Mouse (Mus musculus): Measurements from ENCODE around the gene Tdrd1.

Tdrd1 gene

DNA sequence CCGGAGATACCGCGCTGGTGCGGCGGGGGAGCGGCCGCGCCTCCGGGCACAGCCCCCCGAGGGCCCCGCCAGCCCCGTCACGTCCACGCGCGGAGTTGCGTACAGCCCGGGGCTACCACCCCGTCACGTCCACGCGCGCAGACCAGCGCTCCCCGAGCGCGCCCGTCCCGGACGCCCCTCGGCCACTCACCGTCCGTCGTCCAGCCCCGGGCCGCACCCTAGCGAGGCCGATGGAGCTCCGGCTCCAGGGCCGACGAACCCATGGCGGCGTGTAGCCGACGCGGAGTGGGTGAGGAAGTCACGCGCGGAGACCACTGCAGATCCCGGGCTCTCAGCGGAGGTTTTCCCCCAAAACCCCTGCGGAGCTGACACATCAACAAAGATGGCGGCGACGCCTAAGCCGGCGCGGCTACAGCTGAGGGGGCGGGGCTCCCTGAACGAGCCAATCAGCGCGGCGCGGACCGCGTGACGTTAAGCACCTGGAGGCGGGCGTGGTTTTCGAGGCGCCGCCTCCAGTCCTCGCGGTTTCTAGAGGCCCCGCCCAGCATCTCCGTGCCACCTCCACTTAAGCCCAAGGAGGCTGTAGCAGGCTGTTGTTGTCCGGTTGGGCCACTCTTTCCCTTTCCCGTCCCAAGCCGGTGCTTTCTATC is 4.1 kb upstream of the Tdrd1 start, which contains the start of gene Ccdc186:
Ccdc186 (minus strand) TSS at position 393 of the 650 bp plus-strand sequence.
- in situ Hi-C loops (cut with MboI; ENCODE audit: unreplicated experiment in 2 of 2): loop anchor here (25.0 kb wide), 3 partner anchors 215 to 1535 kb away; partner anchors contain the start of gene Fam160b1 (in 1 of the 2)

- in situ Hi-C loops (cut with MboI; ENCODE audit: unreplicated experiment in 2 of 2): loop anchor here (25.0 kb wide), 3 partner anchors 215 to 1535 kb away; partner anchors contain the start of gene Fam160b1 (in 1 of the 2)
Measured at GRCm38 (mm10) chr19:56822448-56822836, 3.6 kb upstream of the Tdrd1 start.

- in situ Hi-C loops (cut with MboI; ENCODE audit: unreplicated experiment in 2 of 2): no loop called here
Measured at GRCm38 (mm10) chr19:56828305-56828704, 2.3 kb downstream of the Tdrd1 start.

GRCm38 (mm10) chr19:56829267-56829666 is 3.3 kb downstream of the Tdrd1 start:
- in situ Hi-C loops (cut with MboI; ENCODE audit: unreplicated experiment in 2 of 2): no loop called here

GRCm38 (mm10) chr19:56830163-56830562 is 4.2 kb downstream of the Tdrd1 start:
- in situ Hi-C loops (cut with MboI; ENCODE audit: unreplicated experiment in 2 of 2): no loop called here

- in situ Hi-C loops (cut with MboI; ENCODE audit: unreplicated experiment in 2 of 2): no loop called here
Measured at GRCm38 (mm10) chr19:56835340-56835739, 9.3 kb downstream of the Tdrd1 start.

GRCm38 (mm10) chr19:56838942-56839706 is 13.1 kb downstream of the Tdrd1 start:
- in situ Hi-C loops (cut with MboI; ENCODE audit: unreplicated experiment in 2 of 2): no loop called here

- in situ Hi-C loops (cut with MboI; ENCODE audit: unreplicated experiment in 2 of 2): no loop called here
Measured at GRCm38 (mm10) chr19:56842974-56843373, 17.0 kb downstream of the Tdrd1 start.

DNA sequence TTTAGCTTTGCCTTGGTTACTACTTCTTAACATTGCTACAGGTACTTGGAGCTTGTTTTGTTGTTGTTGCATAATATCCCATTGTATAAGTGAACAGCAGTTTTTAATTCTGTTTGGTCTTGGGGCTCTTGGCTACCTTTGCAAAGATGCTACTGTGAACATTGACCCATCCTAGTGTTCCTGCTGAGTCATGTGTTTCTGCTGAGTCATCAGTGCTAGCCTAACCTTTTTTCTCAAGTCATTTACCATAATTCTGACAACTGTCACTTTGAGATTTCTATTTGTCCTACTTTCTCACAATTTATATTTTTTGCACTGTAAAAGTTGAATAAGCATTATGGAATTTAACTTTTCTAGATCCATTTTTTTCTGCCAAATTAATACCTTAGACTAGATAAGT is 26.6 kb downstream of the Tdrd1 start:
- in situ Hi-C loops (cut with MboI; ENCODE audit: unreplicated experiment in 2 of 2): no loop called here

DNA sequence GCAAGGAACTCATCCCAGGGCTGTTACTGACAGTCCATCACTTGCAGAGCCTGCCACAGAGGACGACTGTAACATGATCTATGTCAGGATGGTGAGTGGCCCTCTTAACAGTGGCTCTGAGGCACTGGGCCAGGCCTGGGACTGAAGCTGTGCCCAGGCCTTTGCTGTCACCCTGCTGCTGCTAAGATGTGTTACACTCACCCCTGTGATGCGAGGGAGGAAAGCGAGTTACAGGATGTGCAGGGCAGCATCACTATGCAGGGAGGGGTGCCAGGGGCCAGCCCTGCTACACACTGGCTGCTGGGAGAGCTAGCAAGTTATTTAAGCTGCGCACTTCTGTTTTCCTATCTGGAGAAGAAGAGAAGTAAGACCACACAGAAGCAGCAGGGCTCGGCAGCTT is 30.4 kb downstream of the Tdrd1 start:
- in situ Hi-C loops (cut with MboI; ENCODE audit: unreplicated experiment in 2 of 2): no loop called here

DNA sequence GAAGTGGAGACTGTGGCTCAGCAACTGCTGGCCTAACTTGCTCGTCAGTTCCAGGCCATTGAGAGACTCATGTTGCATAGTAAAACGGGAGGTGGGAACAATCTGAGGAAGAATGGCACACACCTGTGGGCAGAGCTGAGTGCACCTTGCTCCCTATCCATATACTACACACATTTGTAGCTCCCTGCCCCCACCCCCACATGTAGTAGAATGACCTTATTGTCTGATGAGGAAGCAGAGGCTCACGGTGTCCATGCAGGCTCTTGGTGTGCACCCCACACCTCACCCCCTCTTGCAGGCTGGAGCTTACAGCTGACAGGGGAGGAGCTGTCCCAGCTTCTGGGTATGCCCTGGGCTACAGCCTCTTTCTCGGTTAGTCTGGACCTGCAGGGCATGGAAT is 41.7 kb downstream of the Tdrd1 start:
- in situ Hi-C loops (cut with MboI; ENCODE audit: unreplicated experiment in 2 of 2): no loop called here

- in situ Hi-C loops (cut with MboI; ENCODE audit: unreplicated experiment in 2 of 2): no loop called here
Measured at GRCm38 (mm10) chr19:56873816-56874600, 48.0 kb downstream of the Tdrd1 start, which contains the start of gene Vwa2. TSS of gene Vwa2 (plus strand) at chr19:56874249.

DNA sequence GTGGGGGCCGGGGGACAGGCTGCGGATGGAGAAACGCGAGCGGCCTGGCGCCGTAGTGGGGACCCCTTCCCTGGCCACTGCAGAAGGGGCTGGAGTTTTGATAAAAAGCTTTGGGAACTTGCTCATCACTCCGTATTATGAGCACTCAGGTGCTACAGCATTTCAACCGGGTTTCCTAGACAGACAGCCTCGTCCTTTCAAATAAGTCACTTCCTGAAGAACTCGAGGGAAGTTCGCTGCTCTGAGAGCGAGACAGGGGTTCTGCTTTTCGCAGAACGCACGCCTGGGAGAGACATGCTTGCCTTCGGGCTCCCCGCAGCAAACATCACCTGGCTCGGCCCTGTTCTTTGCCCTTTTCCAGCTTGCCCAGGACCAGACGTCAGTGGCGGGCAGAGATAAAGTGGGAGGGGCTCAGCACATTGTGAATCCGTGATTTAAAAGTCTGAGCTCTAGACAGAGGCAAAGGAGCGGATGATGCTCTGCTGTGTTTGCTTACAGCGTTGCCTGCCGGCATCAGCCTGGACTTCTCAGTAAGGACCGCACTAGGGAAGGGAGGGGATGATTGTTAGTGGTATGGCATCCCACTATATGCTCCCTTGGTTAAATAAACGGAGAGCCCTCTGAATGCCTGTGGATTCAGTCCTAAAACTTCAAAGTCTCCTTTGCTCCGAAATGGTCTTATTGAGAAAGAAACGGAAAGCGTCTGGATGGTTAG is 48.7 kb downstream of the Tdrd1 start:
- in situ Hi-C loops (cut with MboI; ENCODE audit: unreplicated experiment in 2 of 2): no loop called here

- in situ Hi-C loops (cut with MboI; ENCODE audit: unreplicated experiment in 2 of 2): no loop called here
Measured at GRCm38 (mm10) chr19:56877364-56877763, 51.4 kb downstream of the Tdrd1 start.

- in situ Hi-C loops (cut with MboI; ENCODE audit: unreplicated experiment in 2 of 2): no loop called here
Measured at GRCm38 (mm10) chr19:56887879-56888278, 61.9 kb downstream of the Tdrd1 start.

DNA sequence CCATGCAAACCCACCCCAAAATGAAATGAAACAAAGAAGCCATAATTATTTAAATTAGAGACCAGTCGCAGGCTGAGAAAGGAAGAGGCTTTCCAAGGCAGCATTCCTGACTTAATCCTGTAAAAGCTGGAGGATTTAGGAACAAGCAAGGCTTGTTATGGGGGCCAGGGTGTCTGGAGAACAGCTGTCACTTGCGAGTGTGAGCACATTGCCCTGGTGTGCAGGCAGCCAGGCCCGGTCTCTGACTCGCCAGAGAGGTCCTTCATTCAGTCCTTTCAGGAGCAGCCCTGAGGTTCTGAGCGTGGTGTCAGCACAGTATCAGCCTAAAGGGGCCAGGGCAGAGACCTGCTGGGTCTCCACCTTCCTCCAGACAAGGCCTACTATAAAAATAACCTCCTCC is 62.6 kb downstream of the Tdrd1 start:
- in situ Hi-C loops (cut with MboI; ENCODE audit: unreplicated experiment in 2 of 2): no loop called here

- in situ Hi-C loops (cut with MboI; ENCODE audit: unreplicated experiment in 2 of 2): no loop called here
Measured at GRCm38 (mm10) chr19:56891438-56891837, 65.4 kb downstream of the Tdrd1 start.

- in situ Hi-C loops (cut with MboI; ENCODE audit: unreplicated experiment in 2 of 2): no loop called here
Measured at GRCm38 (mm10) chr19:56892586-56892985, 66.6 kb downstream of the Tdrd1 start.

GRCm38 (mm10) chr19:56893326-56893725 is 67.3 kb downstream of the Tdrd1 start:
- in situ Hi-C loops (cut with MboI; ENCODE audit: unreplicated experiment in 2 of 2): no loop called here

- in situ Hi-C loops (cut with MboI; ENCODE audit: unreplicated experiment in 2 of 2): no loop called here
Measured at GRCm38 (mm10) chr19:56897654-56898053, 71.6 kb downstream of the Tdrd1 start.

Measured in v-Abl transformed pro-B cells (cell line).